Mouse (Mus musculus) G1E-ER4 (cell line): ENCODE measurements around the gene Mllt1. TPM values are rescaled to one million over a fixed set of nuclear protein-coding genes. Genes with fewer than 3 reads are reported as not detected.

ENCODE experiments used
- GATA1 ChIP-seq: IDR thresholded peaks from one replicate; pipeline ENCODE4 v1.8.0; 2012; ENCODE audit warnings: low read length, inconsistent platforms
- polyA plus RNA-seq: library from polyadenylated mRNA; stranded (reverse); fragments of >175 nt; gene quantifications from 2 replicates; pipeline ENCODE4 v1.2.3, GENCODE M21; 2012

Mllt1 gene
- 76.7 and 99.5 TPM in 2 replicates for polyA plus RNA-seq

DNA sequence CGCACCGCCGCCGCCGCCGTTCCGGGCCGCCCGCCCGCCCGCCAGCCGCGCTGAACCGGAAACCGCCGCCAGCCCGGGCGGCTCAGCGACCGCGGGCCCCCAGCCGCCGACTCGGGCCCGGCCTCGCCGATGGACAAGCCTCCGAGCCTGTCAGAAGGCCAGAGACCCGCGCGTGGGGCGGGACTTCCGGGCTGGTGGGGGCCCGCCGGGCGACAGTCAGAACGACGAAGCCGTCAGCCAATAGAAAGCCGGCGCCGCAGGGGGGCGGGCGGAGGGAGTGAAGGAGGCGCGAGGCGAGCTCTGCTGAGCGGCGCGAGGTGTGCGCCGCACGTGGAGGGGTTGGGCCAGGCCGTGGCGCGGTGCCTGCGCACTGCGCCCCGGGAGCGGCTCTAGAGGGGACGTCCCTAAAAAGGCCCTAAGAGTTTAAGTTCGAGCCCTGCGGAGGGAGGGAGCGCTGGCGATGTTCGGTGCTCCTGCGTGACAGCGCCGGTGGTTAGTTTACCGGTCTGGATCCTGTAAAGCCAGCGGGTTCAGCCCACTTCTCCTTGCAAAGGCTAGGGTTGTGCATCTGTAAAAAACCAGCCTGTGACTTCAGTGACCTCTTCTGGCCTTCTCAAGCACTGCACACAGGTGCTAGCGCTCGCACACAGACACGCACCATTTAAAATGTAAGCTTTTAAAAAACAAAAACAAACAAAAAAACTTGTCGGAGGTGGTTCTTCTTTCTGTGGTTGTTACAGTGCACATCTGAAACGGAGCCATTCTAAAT lies at the start of gene Mllt1:
TSS of gene Mllt1 (minus strand) at position 53 of the 769 bp plus-strand sequence.
- TF ChIP-seq GATA1: no peak

DNA sequence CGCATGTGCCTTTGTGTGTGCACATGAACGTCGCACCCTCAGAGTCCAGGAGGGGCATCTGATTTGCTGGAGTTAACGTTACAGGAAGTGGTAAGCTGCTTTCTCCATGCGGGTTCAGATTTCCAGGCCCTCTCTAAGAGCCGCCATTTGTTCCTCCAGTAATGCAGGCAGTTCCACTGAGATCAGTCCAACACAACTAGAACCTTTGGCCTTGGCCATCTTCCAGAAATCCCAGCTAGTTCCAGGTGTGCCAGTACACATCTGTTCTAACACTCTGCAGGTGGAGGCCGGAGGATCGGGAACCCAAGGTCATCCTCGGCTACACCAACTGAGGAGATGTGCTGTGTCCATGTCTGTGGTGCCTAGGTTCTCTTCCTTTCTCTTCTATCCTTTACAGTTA lies 49.7 kb upstream of the Mllt1 start:
- no peak for TF ChIP-seq GATA1

DNA sequence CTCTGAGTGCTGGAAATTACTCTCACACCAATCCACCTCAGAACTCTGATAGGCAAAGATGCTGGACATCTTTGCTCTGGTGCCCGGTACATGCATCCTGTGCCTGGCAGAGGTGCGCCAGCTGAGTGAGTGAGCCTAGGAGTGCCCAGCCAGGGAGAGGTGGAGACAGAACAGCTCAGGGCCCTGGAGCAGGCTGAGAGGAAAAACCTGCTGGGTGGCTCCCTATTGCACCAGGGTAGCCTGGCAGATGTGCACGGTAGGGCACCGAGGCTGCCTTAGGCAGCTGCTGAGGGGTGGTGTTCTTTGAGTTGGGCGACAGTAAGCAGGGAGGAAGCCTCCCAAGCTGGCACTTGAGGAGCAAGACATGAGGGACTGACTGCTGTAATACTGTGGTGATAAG lies 46.8 kb upstream of the Mllt1 start, which contains the start of gene Acer1:
TSS of gene Acer1 (minus strand) at position 114 of the 400 bp plus-strand sequence.
- TF ChIP-seq GATA1: no peak

DNA sequence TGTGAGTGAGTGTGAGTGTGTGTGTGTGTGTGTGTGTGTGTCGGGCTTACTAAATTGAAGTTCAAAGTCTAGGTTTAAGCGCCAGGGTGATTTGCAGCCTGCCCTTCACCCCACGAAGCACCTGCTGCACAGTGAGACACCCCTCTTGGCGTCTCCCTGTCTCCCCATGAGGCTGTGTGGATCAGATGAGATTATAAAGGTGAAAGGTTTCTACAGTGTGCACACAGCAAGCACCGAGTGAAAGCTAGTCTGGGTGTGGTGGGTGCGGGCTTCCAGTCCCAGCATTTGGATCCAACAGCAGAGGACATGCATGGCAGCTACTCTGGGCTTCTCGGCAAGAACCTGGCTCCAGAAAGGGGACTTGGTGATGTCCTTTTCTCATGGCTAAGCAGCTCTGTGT lies 45.8 kb upstream of the Mllt1 start:
- TF ChIP-seq GATA1: no peak

DNA sequence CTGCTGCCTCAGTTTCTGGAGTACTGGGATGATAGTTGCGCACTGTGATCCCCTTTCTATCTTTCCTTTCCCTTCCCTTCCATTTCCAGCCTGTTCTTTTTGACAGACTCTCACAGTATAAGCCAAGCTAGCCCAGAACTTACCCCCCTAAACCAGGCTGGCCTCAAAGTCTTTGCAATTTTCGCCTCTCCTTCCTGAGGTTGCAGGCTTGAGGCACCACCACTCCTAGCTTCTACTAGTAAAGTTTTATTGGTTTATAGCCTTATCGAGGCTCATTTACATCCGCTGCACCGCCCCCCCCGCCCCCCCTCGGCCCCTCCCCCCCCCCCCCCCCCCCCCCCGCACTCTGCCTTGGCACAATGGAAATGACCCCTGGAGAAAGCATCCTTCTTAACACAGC lies 44.3 kb upstream of the Mllt1 start:
- no peak for TF ChIP-seq GATA1

DNA sequence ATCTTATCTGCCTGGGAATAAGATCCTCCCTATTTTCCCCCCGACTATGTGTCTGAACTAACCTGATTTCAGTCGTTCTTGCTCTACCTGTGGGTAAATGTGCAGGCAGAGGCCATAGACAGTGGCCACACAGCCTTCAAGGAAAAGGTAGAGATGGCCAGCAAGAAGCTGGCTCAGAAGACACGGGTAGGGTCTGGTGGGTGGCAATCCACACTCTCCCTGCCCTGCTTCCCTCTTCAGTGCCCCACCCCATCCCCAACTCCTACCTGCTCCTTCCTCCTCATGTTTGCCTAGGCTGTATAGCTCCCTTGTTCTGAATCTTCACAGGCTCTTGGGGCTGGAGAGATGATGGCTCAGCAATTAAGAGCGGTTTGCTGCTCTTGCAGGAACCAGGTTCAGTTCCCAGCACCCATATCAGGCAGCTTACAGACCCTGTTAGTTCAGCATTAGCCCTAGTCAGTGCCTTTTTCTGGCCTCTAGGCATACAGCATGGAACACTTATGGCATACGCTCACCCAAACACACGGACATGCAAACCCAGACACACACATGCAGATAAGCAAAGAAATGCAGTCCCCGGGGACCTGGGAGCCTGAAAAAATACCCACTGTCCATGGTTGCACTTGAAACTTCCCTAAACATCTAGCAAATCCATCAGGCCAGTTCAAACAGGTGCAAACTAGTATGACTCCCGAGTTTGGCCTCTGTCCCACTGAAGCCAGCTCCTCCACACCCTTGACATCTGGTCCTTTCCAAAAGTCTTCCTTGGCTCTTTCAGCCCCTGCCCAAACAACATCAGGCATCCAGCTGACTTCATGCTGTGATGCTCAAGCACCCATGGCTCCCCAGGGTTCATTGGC lies 41.5 kb upstream of the Mllt1 start:
- no peak for TF ChIP-seq GATA1

DNA sequence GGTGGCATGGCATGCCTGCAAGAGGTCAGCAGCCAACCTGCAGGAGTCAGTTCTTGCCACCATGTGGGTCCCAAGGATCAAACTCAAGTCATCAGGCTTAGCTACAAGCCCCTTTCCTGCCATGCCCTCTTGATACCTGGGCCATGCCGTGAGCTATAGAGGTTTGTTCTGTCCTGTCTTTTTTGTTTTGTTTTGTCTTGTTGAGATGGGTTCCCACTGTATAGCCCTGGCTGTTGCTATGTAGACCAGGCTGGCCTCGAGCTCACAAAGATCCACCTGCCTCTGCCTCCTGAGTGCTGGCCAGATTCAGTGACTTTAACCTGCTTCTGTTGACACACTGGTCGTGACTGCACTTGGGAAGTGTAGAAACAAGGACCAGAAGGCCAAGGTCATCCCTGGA lies 40.2 kb upstream of the Mllt1 start:
- no peak for TF ChIP-seq GATA1

DNA sequence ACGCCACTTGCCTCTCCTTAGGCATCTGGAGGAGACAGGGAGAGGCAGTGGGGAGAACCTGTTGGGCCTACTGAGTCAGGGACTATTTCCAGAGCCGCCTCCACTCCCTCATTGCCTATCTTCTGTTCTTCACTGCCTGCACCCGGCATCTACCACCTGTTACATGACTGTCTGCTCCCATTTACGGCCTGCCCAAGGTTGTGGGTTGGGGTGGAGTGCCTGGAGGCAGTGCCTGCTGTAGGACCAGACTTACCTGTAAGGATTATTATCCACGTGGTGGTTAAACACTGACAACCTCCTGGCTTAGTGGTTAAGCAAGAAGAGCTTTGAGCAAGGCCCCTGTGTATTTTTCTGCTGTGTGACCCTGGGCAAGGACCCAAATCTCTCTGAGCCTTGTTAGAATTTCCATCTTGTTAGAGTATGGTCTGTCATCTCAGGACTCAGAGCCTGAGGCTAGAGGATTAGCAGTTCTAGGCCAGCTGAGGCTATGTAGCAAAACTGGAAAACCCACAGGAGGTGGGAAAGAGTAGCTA lies 39.6 kb upstream of the Mllt1 start:
- TF ChIP-seq GATA1: no peak

DNA sequence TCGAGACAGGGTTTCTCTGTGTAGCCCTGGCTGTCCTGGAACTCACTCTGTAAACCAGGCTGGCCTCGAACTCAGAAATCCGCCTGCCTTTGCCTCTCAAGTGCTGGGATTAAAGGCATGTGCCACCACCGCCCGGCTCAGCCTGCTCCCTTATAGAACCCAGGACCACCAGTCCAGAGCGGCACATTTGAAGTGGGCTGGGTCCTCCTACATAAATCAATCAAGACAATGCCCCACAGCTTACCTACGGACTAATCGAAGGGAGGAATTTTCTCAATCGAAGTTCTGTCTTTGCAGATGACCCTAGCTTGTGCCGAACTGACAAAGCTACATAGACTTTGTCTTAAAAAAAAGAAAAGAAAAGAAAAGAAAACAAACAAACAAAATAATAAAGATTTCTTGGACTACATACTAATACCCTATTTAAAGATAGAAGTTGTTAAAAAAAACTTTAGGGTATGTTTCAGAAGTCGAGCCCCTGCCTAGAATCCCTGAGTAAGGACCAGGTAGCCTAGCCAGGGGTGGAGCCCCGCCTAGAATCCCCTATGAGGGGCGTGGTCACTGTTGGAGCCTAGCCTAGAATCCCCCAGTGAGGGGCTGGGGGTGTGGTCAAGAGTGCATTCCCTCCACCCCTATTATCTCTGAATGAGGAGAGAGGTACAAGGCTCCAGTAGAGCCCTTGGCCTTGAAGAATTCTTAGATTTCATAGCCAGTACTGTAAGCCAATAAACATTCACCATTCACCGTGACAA lies 38.9 kb upstream of the Mllt1 start:
- TF ChIP-seq GATA1: no peak

DNA sequence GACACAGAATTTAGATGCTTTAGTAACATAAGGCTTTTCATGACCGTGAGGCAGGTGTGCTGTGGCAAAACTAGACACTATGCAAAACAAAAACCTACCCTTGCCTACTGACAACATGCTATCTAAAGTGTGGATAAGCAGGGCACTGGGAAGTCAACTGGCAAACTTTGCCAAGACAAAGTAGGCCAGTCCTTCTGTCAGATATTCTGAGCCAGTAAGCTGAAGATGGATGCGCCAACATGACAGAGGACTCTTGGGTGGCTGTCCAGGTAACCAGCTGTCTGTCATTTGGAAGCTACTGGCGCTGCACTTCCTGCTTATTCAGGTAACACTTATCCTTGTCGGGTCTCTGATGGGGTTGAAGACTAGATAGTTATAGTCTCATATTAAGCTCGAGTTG lies 34.9 kb upstream of the Mllt1 start:
- TF ChIP-seq GATA1: no peak

DNA sequence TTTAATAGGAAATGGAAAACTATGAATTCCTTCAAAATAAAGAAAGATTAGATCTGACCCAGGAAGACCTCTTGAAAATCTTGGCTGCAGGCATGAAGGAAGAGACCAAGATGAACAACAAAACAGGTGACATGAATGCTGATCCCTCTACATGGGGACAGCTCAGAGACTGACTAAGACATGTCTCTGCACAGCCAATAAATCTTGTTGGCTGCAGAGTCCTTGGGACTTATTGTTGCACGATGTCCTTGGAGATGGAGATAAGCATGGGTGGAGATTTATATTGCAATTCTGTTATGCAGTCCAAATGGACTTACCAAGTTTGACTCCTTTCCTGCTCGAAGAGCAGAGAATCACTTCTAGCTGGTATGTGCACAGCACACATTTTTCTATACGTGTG lies 34.1 kb upstream of the Mllt1 start:
- TF ChIP-seq GATA1: no peak

DNA sequence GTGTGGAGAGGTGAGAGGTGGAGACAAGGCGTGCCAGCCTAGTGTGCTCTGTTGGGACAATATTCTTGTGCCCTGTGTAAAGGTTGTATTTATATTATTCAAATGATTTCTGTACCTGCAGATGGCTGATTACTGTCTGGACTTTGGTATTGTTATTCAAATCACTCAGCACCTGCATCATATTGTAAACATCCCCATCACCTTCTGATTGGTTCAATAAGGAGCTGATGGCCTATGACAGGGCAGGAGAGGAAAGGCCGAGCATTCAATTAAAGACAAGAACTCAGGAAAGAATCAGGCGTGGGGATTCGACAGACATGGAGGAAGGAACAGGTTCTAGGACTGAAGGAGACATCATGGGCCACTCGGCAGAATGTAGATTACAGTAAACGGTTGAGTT lies 28.4 kb upstream of the Mllt1 start:
- TF ChIP-seq GATA1: no peak

DNA sequence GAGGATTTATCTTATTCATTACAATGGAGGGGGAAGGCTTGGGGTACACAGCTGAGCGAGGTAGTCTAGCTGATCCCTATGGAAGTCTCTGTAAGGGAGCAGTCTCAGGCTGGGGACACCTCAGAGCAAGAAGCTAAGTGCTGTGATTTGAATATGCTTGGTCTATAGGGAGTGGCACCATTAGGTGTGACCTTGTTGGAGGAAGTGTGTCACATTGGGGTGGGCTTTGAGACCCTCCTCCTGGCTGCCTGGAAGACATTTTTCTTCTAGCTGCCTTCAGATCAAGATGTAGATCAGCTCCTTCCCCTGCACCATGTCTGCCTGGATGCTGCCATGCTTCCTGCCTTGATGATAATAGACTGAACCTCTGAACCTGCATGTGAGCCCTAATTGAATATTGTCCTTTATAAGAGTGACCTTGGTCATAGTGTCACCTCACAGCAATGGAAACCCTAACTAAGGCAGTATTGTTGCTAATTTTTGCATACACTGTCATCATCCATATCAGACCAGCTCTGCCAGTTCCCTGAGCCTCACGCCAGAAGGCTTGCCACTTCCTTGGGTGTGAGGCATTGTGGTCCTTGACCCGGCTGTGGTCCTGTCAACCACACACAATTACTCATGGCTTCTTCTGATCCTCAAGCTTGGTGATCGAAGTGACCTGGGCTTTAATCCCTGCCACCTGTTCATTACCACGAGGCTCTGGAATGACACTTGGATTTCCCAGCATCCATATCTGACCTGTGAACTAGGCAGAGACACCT lies 27.6 kb upstream of the Mllt1 start:
- no peak for TF ChIP-seq GATA1

DNA sequence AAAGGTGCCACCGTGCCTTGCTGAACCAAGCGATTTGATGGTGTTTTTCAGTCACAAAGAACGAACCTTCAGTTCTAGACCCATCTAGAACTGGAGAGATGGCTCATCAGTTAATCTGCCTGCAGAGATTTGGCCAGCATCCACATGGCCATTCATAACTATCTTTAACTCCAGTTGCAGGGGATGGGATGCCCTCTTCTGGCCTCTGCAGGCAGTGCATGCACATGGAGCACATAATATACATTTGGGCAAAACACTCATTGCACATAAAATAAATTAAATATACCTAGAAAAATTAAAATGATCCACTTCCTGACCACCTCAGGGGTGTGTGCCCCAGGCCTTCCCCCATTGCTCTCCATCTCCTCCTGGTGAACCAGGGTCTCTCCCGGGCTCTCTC lies 26.7 kb upstream of the Mllt1 start:
- TF ChIP-seq GATA1: no peak

DNA sequence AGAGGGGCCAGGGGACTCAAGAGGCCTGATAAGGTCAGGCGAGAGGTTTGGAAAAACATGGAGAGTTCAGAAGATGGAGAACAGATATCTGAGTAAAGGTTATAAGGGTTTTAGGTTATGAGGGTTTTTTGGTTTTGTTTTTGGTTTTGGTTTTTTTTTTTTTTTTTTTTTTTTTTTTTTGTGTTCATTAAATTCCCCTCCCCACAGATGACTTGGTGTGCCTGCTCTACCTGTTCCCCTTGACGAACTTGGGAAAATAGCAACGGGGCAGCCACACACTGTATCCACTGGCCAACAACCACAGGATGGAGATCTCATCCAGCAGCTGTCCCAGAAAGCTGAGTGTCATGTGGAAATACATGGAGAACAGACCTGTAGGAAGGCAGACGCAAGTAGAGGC lies 23.5 kb upstream of the Mllt1 start:
- no peak for TF ChIP-seq GATA1
